Mouse (Mus musculus) ES-E14 (cell line): Measurements from ENCODE around the gene Cmtm3.

Experiments
- CHD2 ChIP-seq: IDR thresholded peaks from 2 replicates; pipeline ENCODE4 v1.6.1; 2014; ENCODE audit warnings: mild to moderate bottlenecking, low read depth, low read length, inconsistent platforms
- HCFC1 ChIP-seq: IDR thresholded peaks from 2 replicates; pipeline ENCODE4 v1.6.1; 2012; ENCODE audit warnings: low read length, inconsistent platforms, borderline replicate concordance; ENCODE audit not compliant: insufficient read depth
- ZC3H11A ChIP-seq: IDR thresholded peaks from 2 replicates; pipeline ENCODE4 v1.6.1; 2012; ENCODE audit warnings: low read depth, mild to moderate bottlenecking, inconsistent platforms, low read length, borderline replicate concordance
- ZNF384 ChIP-seq: IDR thresholded peaks from 2 replicates; pipeline ENCODE4 v1.6.1; 2012; ENCODE audit warnings: low read depth, low read length, inconsistent platforms

- TF ChIP-seq ZNF384: no peak
- TF ChIP-seq HCFC1: no peak
- TF ChIP-seq ZC3H11A: no peak
- no peak for TF ChIP-seq CHD2
Observed at GRCm38 (mm10) chr8:104387980-104388379, 48.8 kb downstream of the Cmtm3 start.
